Mouse (Mus musculus) forebrain, embryonic 10.5 days (tissue): Measurements from ENCODE around the gene Aurkaip1. TPM values are rescaled to one million over a fixed set of nuclear protein-coding genes. Genes with fewer than 3 reads are reported as not detected.

ENCODE experiments used
- DNase-seq: peaks from one replicate; pipeline ENCODE4 v3.0.0-alpha.2; 2017; ENCODE audit warnings: low spot score; ENCODE audit errors: extremely low spot score
- H3K27ac ChIP-seq: fragments of 300-500 bp; sonication (generic); 2 replicates; pipeline ENCODE4 v1.5.1; 2016; ENCODE audit warnings: mild to moderate bottlenecking
- H3K27me3 ChIP-seq: fragments of 300-500 bp; sonication (generic); 2 replicates; pipeline ENCODE4 v1.6.1; 2016; ENCODE audit warnings: mild to moderate bottlenecking; ENCODE audit not compliant: poor library complexity, severe bottlenecking
- H3K36me3 ChIP-seq: fragments of 300-500 bp; sonication (generic); replicated peaks from 2 replicates; pipeline ENCODE4 v1.6.1; 2016; ENCODE audit warnings: mild to moderate bottlenecking, moderate library complexity
- H3K4me1 ChIP-seq: fragments of 300-500 bp; sonication (generic); 2 replicates; pipeline ENCODE4 v1.6.1; 2016
- H3K4me3 ChIP-seq: fragments of 300-500 bp; sonication (generic); 2 replicates; pipeline ENCODE4 v1.5.1; 2016; ENCODE audit warnings: mild to moderate bottlenecking, moderate library complexity
- H3K9me3 ChIP-seq: fragments of 300-500 bp; sonication (generic); 2 replicates; pipeline ENCODE4 v1.6.1; 2016; ENCODE audit warnings: mild to moderate bottlenecking, moderate library complexity
- WGBS: fragments of 180-500 bp; shearing (Covaris S2); methylation state at CpG from one replicate; pipeline ENCODE4 v1.1.7; 2016; 5-methylcytosine and 5-hydroxymethylcytosine counted together
- polyA plus RNA-seq: library from polyadenylated mRNA; unstranded; fragments of >200 nt; fragmentation: Nextera tagmentation; extraction: Ambion mirVana; gene quantifications from 2 replicates; pipeline ENCODE4 v1.2.1, GENCODE M21; 2016

The Aurkaip1 gene
- polyA plus RNA-seq, 1 experiment from 2014 or later: 165 TPM

DNA sequence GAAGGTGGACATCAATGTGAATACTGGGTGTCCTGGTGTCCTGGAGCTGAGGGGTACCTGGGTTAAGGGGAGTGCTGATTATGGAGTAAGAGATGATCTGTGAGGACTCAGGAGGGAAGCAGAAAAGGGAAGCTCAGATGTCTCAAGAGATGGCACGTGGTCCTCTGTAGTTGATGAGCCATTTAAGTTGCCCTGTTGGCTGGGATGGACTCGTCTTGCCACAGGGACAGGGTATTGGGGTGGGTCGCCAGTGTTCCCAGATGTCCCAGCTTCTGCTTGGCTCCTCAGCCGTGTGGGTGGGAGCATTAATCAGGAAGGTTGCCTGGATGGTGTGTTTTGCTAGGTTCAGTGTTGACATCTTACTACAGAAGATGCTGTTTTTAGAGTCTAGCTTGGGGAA lies 2.2 kb downstream of the Aurkaip1 start:
- Histone ChIP-seq H3K4me1 (peaks cover 36% of the 10 kb centered on the region), H3K9me3 (no peaks in the 10 kb centered on the region; the same call in 1 of the 2 replicates), H3K27ac (no peak overlapping the region), H3K36me3 (peaks cover 33% of the 10 kb centered on the region), H3K27me3 (no peaks in the 10 kb centered on the region), H3K4me3 (peak overlapping the region; percentile 25; the same call in 1 of the 2 replicates)
- no peak for DNase-seq
- 91% methylated on average over 4 of the region's 4 CpGs for WGBS

DNA sequence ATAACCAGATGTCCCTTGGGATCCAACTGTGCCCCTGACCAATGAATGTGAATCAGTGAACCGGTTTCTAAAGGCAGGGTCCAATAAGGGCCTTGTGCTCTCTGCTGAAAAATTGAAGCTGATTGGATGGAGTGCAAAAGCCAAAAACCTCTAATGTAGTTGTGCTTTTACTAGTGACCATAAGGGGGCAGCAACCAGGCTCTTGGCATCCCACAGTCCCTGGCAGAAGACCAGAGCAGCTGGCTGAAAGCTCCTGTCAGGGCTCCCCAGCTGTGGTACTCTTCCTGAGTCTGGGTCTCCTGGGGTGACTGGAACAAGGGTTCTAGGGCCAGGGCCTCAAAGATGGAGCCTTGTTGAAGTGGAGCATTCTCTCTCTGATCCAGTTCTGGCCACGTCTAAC lies 2.8 kb downstream of the Aurkaip1 start:
- peaks cover 28% of the 10 kb centered on the region for H3K36me3 ChIP-seq
- peaks cover 40% of the 10 kb centered on the region for H3K4me1 ChIP-seq
- no peak overlapping the region for H3K27ac ChIP-seq
- 49% methylated on average over 2 of the region's 2 CpGs for WGBS
- peak; percentile 65 for DNase-seq
- H3K27me3 ChIP-seq: no peaks in the 10 kb centered on the region
- no peaks in the 10 kb centered on the region; the same call in 1 of the 2 replicates for H3K9me3 ChIP-seq
- H3K4me3 ChIP-seq: peak overlapping the region; percentile 25

DNA sequence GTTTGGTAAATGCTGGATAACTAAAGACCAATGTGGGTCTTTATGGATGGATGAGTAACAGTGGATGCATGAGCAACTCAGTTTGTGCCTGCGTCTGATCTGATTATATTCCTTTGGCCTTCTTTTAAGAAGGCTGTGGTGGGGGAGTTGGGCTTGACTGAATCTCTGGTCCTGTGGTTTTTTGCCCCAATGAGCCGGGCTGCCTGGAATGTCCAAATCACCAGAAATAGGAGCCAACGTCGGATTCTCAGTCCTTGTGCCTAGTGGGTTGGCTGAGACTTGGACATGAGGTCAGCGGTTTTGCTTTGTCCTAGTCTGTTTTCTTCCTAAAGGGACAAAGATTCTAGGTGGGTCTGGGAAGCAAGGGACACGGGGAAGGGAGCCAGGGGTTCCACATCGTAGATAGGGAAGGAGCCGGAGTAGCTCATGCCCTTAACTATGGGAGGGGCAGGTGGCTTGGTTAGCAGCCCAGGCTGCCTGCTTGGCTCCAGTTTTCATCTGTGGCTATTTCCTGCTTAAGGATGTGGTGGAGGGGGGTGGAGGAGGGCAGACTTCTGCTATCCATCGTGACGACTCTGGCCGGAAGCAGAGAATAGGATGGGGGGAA lies 6.4 kb downstream of the Aurkaip1 start:
- Histone ChIP-seq H3K27me3 (peaks cover 26% of the 10 kb centered on the region), H3K4me3 (no peak overlapping the region), H3K4me1 (peaks cover 59% of the 10 kb centered on the region), H3K36me3 (peaks cover 27% of the 10 kb centered on the region), H3K27ac (no peak overlapping the region), H3K9me3 (no peaks in the 10 kb centered on the region; the same call in 1 of the 2 replicates)
- no peak for DNase-seq
- WGBS: 86% methylated on average over 11 of the region's 11 CpGs

DNA sequence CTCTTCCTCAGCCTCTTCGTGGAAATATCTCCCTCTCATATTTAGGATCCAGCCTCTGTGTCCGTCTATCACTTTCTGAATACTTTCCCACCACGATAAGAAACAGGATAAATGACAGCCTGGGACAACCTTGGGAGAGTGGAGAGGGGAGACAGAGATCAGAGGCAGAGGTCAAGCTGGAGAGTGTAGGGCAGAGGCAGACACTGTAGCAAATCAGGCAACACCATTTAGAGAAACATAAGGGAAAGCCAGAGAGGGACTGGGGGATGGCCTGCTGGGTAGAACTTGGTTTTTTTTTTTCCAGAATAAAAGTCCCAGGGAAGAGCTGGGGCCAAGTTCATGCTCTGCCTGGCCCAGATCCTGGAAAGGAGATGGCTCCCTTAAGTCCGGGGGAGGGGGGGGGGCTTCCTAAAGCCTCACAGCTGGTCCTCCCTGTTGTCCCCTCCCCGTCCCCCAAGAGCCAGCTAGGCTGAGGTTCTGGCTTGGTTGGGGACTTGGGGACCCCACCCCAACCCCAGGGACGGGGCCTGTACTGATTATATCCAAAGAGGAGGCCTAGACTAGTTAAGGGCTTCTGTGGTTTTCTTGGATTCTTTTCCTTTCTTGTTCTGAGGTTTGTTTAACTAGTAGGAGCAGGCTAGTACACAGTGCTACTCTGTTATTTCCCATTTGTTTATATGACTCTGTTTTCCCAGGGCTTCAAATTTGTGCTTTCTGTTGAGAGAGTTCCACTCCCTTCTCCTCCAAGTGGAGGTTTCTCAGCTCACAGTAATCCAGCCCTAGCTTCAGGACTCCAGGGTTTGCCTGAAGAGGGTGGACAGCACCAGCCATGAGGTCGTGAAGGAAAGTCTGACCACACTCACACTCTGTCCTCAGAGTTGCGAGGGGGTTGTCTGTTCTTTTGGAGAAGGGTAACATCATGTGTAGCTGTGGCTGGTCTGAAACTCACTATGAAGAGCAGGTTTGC lies 7.4 kb downstream of the Aurkaip1 start:
- Histone ChIP-seq H3K36me3 (peaks cover 27% of the 10 kb centered on the region), H3K27me3 (peaks cover 30% of the 10 kb centered on the region), H3K4me3 (no peak overlapping the region; the same call in 1 of the 2 replicates), H3K9me3 (no peaks in the 10 kb centered on the region; the same call in 1 of the 2 replicates), H3K4me1 (peaks cover 50% of the 10 kb centered on the region), H3K27ac (peak overlapping the region; percentile 85; the same call in 1 of the 2 replicates)
- no peak for DNase-seq
- WGBS: 61% methylated on average over 8 of the region's 8 CpGs

DNA sequence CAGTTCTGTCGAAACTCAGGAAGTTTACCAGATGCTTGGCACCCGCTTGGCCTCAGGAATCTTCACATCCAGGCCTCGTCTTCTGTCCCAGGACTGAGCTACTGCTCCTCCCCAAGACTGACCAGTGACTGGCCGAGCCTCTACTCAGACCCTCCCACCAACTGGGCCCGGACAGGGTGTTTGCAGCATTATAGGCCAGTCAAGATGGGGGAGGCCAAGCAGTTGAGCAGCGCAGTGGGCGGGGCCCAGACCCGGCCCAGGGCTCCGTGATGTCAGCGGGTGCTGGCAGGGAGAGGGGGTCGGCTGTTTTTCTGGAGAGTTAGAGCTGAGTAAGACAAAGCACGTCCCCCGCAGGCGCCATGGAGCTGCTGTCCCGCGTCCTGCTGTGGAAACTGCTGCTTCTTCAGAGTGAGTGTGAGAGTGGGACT lies 8.4 kb downstream of the Aurkaip1 start, which contains the start of gene Mxra8:
Mxra8 (plus strand) TSS at position 198 of the 428 bp plus-strand sequence.
- peak within 1 kb of the TSS; percentile 56 for H3K4me3 ChIP-seq
- peak; percentile 83 for DNase-seq
- WGBS: under 1% methylated on average over 16 of the region's 16 CpGs
- peaks cover 24% of the 10 kb centered on the region for H3K36me3 ChIP-seq
- peaks cover 42% of the 10 kb centered on the region for H3K4me1 ChIP-seq
- H3K9me3 ChIP-seq: no peaks in the 10 kb centered on the region; the same call in 1 of the 2 replicates
- H3K27me3 ChIP-seq: peaks cover 30% of the 10 kb centered on the region
- peak within 1 kb of the TSS; percentile 85 for H3K27ac ChIP-seq

DNA sequence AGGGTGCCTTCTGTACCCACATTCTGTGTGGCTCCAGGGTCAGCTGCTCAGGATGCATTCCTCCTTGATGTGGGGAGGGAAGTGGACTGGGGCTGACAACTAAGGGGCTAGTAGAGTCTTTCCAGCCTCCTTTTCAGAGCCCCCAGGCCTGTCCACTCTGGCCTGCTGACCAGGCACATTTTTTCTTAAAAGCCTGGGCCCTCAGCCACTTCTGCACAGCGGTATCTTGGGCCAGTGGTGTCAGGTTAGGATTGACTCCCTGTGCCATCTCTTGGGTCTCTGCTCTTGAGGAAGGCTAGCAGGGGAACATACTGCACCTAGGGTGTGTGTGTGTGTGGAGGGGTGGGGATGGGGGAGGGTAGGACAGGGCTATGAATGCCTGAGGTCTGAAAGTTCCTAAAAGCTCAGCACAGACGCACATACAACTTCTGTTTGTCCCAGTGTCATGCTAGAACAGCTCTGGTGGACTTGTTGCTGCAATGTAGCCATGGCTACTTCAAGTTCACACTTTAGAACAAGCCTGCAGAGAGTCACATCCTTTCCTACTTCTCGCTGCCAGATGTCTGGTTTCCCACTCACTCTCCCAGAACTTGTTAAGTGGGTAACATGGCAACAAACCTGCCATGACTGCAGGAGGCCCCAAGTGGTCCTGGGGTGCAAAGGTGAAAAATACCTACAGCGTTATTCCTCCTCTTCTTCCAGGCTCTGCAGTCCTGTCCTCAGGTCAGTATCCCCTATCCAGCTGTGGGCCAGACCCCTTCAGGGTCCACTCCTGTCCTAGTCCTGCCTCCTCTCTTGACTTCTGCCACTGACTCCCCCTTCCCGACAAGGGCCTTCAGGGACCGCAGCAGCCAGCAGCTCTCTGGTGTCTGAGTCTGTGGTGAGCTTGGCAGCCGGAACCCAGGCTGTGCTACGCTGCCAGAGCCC lies 9.3 kb downstream of the Aurkaip1 start:
- H3K9me3 ChIP-seq: no peaks in the 10 kb centered on the region; the same call in 1 of the 2 replicates
- no peak for DNase-seq
- H3K27me3 ChIP-seq: peaks cover 30% of the 10 kb centered on the region
- peaks cover 42% of the 10 kb centered on the region for H3K4me1 ChIP-seq
- H3K36me3 ChIP-seq: peaks cover 24% of the 10 kb centered on the region
- H3K27ac ChIP-seq: peak overlapping the region; percentile 85
- peak overlapping the region; percentile 56 for H3K4me3 ChIP-seq
- WGBS: 7% methylated on average over 8 of the region's 8 CpGs

DNA sequence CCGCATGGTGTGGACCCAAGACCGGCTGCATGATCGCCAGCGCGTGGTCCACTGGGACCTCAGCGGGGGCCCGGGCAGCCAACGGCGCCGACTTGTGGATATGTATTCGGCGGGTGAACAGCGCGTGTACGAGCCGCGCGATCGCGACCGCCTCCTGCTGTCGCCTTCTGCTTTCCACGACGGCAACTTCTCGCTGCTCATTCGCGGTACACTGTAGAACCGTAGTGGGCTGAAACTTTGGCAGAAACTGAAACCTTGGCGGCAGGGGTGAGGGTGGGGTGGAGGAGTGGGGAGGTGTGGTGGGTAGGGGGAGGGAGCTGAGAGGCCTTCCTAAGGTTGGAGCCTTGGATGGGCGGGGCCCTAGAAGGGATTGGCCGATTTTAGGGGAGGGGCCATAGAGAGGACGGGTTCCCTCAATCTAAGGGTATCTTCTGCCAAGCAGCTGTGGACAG lies 10.0 kb downstream of the Aurkaip1 start:
- under 1% methylated on average over 32 of the region's 32 CpGs for WGBS
- Histone ChIP-seq H3K4me1 (peaks cover 42% of the 10 kb centered on the region), H3K27ac (peak overlapping the region; percentile 73), H3K27me3 (peaks cover 30% of the 10 kb centered on the region), H3K36me3 (peaks cover 24% of the 10 kb centered on the region), H3K4me3 (peak overlapping the region; percentile 56), H3K9me3 (no peaks in the 10 kb centered on the region; the same call in 1 of the 2 replicates)
- peak; percentile 55 for DNase-seq

DNA sequence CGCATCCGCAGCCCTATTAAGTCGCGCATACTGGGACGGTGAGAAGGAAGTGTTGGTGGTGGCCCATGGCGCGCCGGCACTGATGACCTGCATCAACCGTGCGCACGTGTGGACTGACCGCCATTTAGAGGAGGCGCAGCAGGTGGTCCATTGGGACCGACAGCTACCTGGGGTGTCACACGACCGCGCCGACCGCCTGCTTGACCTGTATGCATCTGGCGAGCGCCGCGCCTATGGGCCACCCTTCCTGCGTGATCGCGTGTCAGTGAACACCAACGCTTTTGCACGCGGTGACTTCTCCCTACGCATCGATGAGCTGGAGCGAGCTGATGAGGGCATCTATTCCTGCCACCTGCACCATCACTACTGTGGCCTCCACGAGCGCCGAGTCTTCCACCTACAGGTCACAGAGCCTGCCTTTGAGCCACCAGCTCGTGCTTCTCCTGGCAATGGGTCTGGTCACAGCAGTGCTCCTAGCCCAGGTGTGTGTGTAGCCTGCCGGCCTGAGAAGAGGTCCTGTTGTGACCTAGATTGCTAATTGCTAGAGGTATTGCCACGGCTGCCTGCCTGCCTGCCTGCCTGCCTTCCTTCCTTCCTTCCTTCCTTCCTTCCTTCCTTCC lies 10.7 kb downstream of the Aurkaip1 start:
- WGBS: 35% methylated on average over 38 of the region's 38 CpGs
- 0 out of 2 replicates have a peak overlapping the region, but pooled peaks have one; percentile 73 for H3K27ac ChIP-seq
- no peak for DNase-seq

DNA sequence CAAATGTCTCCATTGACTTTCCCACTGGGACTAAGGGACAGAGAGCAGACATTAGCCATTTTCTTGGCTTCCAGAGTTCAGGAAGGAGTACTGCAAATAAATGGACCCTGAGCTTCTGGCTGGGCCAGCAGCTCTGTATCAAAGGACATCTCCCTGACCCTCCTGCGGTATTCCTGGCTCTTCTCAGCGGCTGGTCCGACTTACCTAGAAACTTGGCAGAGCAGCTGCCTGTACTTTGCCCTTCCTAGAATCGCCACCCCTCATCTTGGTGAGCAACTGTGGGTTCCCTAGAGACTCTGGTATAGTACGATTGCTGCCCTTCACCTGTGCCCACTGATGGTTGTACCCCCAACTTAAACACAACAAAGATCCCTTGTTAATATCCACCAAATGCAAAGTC lies 12.2 kb downstream of the Aurkaip1 start:
- peaks cover 24% of the 10 kb centered on the region for H3K36me3 ChIP-seq
- peaks cover 52% of the 10 kb centered on the region for H3K4me1 ChIP-seq
- H3K27me3 ChIP-seq: peaks cover 30% of the 10 kb centered on the region
- H3K27ac ChIP-seq: no peak overlapping the region
- no peak for DNase-seq
- H3K4me3 ChIP-seq: no peak overlapping the region
- H3K9me3 ChIP-seq: no peaks in the 10 kb centered on the region
- 91% methylated on average over 5 of the region's 5 CpGs for WGBS

More for the DNA sequence above, 10.7 kb downstream of the Aurkaip1 start:
- Histone ChIP-seq H3K4me3 (peak overlapping the region; percentile 56), H3K9me3 (no peaks in the 10 kb centered on the region; the same call in 1 of the 2 replicates), H3K27me3 (peaks cover 30% of the 10 kb centered on the region), H3K36me3 (peaks cover 24% of the 10 kb centered on the region), H3K4me1 (peaks cover 48% of the 10 kb centered on the region)

DNA sequence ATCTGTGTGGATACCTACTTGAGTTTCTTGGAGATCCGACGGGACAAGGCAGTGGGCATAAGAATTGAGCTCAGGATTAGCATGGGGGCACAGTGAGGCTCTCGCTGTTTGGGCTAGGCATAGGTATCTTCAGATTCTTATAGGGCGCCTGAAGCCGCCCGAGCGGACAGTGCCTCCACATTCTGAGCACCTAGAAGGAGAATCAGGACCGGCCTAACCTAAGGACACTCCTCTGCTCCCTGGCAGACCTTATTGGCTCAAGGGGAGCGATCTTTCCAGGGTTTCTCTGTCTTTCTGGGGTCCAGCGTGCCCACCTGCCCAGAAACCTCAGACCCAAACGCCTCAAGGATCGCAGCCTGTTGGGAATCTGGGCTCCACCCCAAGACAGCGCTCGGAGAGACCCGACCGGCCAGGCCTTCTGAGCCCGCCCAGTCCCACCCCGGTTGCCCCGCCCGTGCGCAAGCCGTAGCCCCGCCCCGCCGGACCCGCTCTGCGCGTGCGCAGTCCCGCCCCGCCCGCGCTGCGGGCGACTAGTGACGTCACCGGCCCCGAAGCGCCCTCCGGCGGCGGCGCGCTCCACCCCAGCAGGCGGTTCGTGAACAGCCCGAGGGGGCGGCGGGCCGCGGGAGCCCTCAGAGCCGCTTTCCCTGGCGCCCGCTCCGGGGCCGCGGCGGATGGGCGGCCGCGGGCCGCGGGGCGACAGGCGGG lies 16.0 kb downstream of the Aurkaip1 start, which contains the start of gene Dvl1:
Dvl1 (plus strand) TSS at position 532 of the 708 bp plus-strand sequence.
- Histone ChIP-seq H3K27ac (peak within 1 kb of the TSS; percentile 90), H3K4me1 (peaks cover 40% of the 10 kb centered on the region), H3K36me3 (peaks cover 33% of the 10 kb centered on the region), H3K9me3 (no peaks in the 10 kb centered on the region), H3K27me3 (peaks cover 9% of the 10 kb centered on the region), H3K4me3 (peak within 1 kb of the TSS; percentile 88)
- peak; percentile 90 for DNase-seq
- 2% methylated on average over 65 of the region's 65 CpGs for WGBS
